Mouse (Mus musculus): ENCODE measurements at regions not wholly inside any gene's neighbourhood (a gene's known extent, or its start where the extent isn't known, plus 50 kb on each side); places are given as distances from the start of the nearest gene placed in this dataset.
A peak's percentile ranks its signal among the peaks of the same experiment; 100 is the strongest.

- Histone ChIP-seq H3K36me3 (ENCODE audit: insufficient read depth, low read length) (no peaks in the 10 kb centered on the region), H3K4me3 (ENCODE audit: low read depth, low read length) (no peak overlapping the region), H3K9ac (replicated peaks; ENCODE audit: low read depth) (no peak overlapping the region), H3K27ac (ENCODE audit: low read length) (no peak overlapping the region), H3K27me3 (replicated peaks; ENCODE audit: insufficient read depth, low read length) (no peaks in the 10 kb centered on the region), H3K4me1 (ENCODE audit: insufficient read depth, low read depth, low read length) (no peaks in the 10 kb centered on the region), H3K9me3 (ENCODE audit: low read length) (no peaks in the 10 kb centered on the region), H3K4me2 (replicated peaks; ENCODE audit: low read depth, low read length) (no peak overlapping the region)
- 75% methylated on average over 6 of the region's 6 CpGs for WGBS
- ATAC-seq (no peak), DNase-seq (ENCODE audit: low spot score) (no peak)
- TF ChIP-seq CTCF (IDR thresholded peaks at IDR 0.05): no peak
- no peak for TF ChIP-seq EP300 (IDR thresholded peaks at IDR 0.05)
Measured at GRCm38 (mm10) chr12:25173064-25173463, 76.1 kb upstream of the Id2 start.

DNA sequence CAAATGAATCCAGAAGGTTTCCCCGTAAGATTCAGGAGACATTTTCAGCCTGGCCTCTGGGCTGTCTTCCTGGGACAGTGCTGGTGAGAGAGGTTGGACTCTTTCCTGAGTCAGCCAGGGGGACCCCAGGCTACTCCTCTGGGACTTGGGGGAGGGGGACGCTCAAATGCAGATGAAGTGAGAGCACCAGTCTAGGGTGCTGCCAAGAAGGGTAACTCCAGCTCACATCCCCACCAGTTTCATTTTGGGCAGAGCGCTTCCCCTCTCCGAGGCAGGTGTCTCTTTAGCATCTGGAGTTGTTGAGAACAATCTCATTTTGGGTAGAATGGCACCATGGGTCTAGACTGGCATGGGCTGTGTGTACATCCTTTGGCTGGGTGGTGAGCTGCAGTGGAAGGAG lies 75.5 kb upstream of the Id2 start:
- no peak overlapping the region for H3K27ac ChIP-seq (ENCODE audit: low read length)
- no peak overlapping the region for H3K9ac ChIP-seq (replicated peaks; ENCODE audit: low read depth)
- no peaks in the 10 kb centered on the region for H3K27me3 ChIP-seq (replicated peaks; ENCODE audit: insufficient read depth, low read length)
- TF ChIP-seq EP300 (IDR thresholded peaks at IDR 0.05) (no peak), CTCF (IDR thresholded peaks at IDR 0.05) (no peak)
- no peak for ATAC-seq
- no peaks in the 10 kb centered on the region for H3K36me3 ChIP-seq (ENCODE audit: insufficient read depth, low read length)
- WGBS: 88% methylated on average over 4 of the region's 4 CpGs
- H3K9me3 ChIP-seq (ENCODE audit: low read length): no peaks in the 10 kb centered on the region
- H3K4me3 ChIP-seq (ENCODE audit: low read depth, low read length): no peak overlapping the region
- peaks cover 4% of the 10 kb centered on the region; the same call in 1 of the 2 replicates for H3K4me1 ChIP-seq (ENCODE audit: insufficient read depth, low read depth, low read length)
- no peak overlapping the region for H3K4me2 ChIP-seq (replicated peaks; ENCODE audit: low read depth, low read length)
- no peak for DNase-seq (ENCODE audit: low spot score)

DNA sequence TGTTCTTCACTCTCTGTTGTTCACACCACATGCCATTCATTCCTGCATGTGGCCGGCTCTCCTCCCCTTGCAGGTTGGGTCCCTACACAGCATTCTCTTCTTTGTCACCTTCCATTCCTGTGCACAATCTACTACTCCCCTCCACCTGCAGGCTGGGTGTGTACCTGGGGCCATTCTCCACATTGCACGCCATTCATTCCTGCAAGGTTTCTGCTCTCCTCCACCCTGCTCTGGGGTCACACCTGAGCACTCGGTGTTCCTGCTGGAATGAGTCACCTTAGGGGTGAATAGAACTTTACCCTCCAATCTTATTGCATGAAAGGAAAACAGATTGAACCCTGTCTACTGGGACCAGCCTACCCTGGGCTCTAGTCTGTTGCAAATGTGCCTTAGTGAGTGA lies 72.7 kb upstream of the Id2 start:
- no peaks in the 10 kb centered on the region for H3K27me3 ChIP-seq (replicated peaks; ENCODE audit: insufficient read depth, low read length)
- H3K9ac ChIP-seq (replicated peaks; ENCODE audit: low read depth): no peak overlapping the region
- ATAC-seq (peak; percentile 75), DNase-seq (ENCODE audit: low spot score) (peak; percentile 37)
- no peak for TF ChIP-seq CTCF (IDR thresholded peaks at IDR 0.05)
- TF ChIP-seq EP300 (IDR thresholded peaks at IDR 0.05): peak; percentile 94
- no peak overlapping the region for H3K27ac ChIP-seq (ENCODE audit: low read length)
- no peak overlapping the region for H3K4me3 ChIP-seq (ENCODE audit: low read depth, low read length)
- no peaks in the 10 kb centered on the region for H3K9me3 ChIP-seq (ENCODE audit: low read length)
- H3K4me1 ChIP-seq (ENCODE audit: insufficient read depth, low read depth, low read length): peaks cover 12% of the 10 kb centered on the region; the same call in 1 of the 2 replicates
- 62% methylated on average over 3 of the region's 3 CpGs for WGBS
- no peaks in the 10 kb centered on the region for H3K36me3 ChIP-seq (ENCODE audit: insufficient read depth, low read length)
- no peak overlapping the region; the same call in 1 of the 2 replicates for H3K4me2 ChIP-seq (replicated peaks; ENCODE audit: low read depth, low read length)

DNA sequence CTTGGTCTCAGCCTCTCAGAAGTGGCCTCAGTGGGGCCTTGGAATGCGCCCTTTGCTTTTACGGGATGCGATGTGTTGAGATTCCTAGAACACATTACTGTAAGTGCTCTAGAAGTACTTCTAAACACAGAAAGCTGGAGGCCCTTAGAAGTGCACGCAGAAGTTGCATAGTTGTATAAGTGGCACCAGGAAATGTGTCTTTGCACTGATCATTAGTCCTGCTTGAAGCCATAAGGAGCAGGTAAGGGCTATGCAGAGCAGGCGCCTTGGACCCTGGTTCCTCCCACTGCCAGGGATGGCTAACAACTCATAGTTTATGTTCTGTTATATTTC lies 71.2 kb upstream of the Id2 start:
- Histone ChIP-seq H3K27ac (ENCODE audit: low read length) (peak overlapping the region; percentile 35; the same call in 1 of the 2 replicates), H3K4me1 (ENCODE audit: insufficient read depth, low read depth, low read length) (peaks cover 24% of the 10 kb centered on the region), H3K4me2 (replicated peaks; ENCODE audit: low read depth, low read length) (no peak overlapping the region), H3K36me3 (ENCODE audit: insufficient read depth, low read length) (no peaks in the 10 kb centered on the region), H3K27me3 (replicated peaks; ENCODE audit: insufficient read depth, low read length) (no peaks in the 10 kb centered on the region), H3K4me3 (ENCODE audit: low read depth, low read length) (no peak overlapping the region), H3K9ac (replicated peaks; ENCODE audit: low read depth) (no peak overlapping the region), H3K9me3 (ENCODE audit: low read length) (no peaks in the 10 kb centered on the region)
- ATAC-seq (peak; percentile 77), DNase-seq (ENCODE audit: low spot score) (peak; percentile 68)
- WGBS: 38% methylated on average over 5 of the region's 5 CpGs
- no peak for TF ChIP-seq CTCF (IDR thresholded peaks at IDR 0.05)
- peak; percentile 95 for TF ChIP-seq EP300 (IDR thresholded peaks at IDR 0.05)

- no peak for DNase-seq (ENCODE audit: low spot score)
- no peak for TF ChIP-seq EP300 (IDR thresholded peaks at IDR 0.05)
- TF ChIP-seq CTCF (IDR thresholded peaks at IDR 0.05): no peak
- H3K4me1 ChIP-seq (ENCODE audit: insufficient read depth, low read depth, low read length): peaks cover 24% of the 10 kb centered on the region
- H3K9me3 ChIP-seq (ENCODE audit: low read length): no peaks in the 10 kb centered on the region
- H3K4me2 ChIP-seq (replicated peaks; ENCODE audit: low read depth, low read length): 0 out of 2 replicates have a peak overlapping the region, but pooled peaks have one; percentile 5
- peak; percentile 7; the same call in 1 of the 2 replicates for ATAC-seq
- H3K9ac ChIP-seq (replicated peaks; ENCODE audit: low read depth): no peak overlapping the region
- H3K27ac ChIP-seq (ENCODE audit: low read length): peak overlapping the region; percentile 35; the same call in 1 of the 2 replicates
- no peaks in the 10 kb centered on the region for H3K36me3 ChIP-seq (ENCODE audit: insufficient read depth, low read length)
- H3K4me3 ChIP-seq (ENCODE audit: low read depth, low read length): no peak overlapping the region
- H3K27me3 ChIP-seq (replicated peaks; ENCODE audit: insufficient read depth, low read length): no peaks in the 10 kb centered on the region
- 42% methylated on average over 12 of the region's 12 CpGs for WGBS
Measured at GRCm38 (mm10) chr12:25167504-25168212, 70.7 kb upstream of the Id2 start.

- no peak for TF ChIP-seq CTCF (IDR thresholded peaks at IDR 0.05)
- no peak for TF ChIP-seq EP300 (IDR thresholded peaks at IDR 0.05)
- ATAC-seq (no peak), DNase-seq (ENCODE audit: low spot score) (no peak)
- Histone ChIP-seq H3K9me3 (ENCODE audit: low read length) (no peaks in the 10 kb centered on the region), H3K4me2 (replicated peaks; ENCODE audit: low read depth, low read length) (no peak overlapping the region), H3K4me1 (ENCODE audit: insufficient read depth, low read depth, low read length) (peaks cover 24% of the 10 kb centered on the region), H3K27me3 (replicated peaks; ENCODE audit: insufficient read depth, low read length) (no peaks in the 10 kb centered on the region), H3K27ac (ENCODE audit: low read length) (no peak overlapping the region), H3K9ac (replicated peaks; ENCODE audit: low read depth) (no peak overlapping the region), H3K4me3 (ENCODE audit: low read depth, low read length) (no peak overlapping the region), H3K36me3 (ENCODE audit: insufficient read depth, low read length) (no peaks in the 10 kb centered on the region)
- whole genome bisulfite sequencing: 74% methylated on average over 2 of the region's 2 CpGs
Measured at GRCm38 (mm10) chr12:25166525-25166924, 69.6 kb upstream of the Id2 start.

Data from lung, postnatal 0 days (tissue).